Mouse (Mus musculus): ENCODE results near the gene Art3.

- TF ChIP-seq EP300 (IDR thresholded peaks at IDR 0.05; ENCODE audit: low read depth) (no peak), CTCF (IDR thresholded peaks at IDR 0.05; ENCODE audit: low read depth) (no peak)
These were observed 5.1 kb downstream of the Art3 start for GRCm38 (mm10) chr5:92336743-92337142.

Measured in liver, embryonic 14.5 days (tissue).